Mouse (Mus musculus) WW6 (cell line): ENCODE results near the gene Shank2.
A peak's percentile ranks its signal among the peaks of the same experiment; 100 is the strongest.

Experiments used
- DNase-seq: peaks from one replicate; pipeline ENCODE4 v3.0.0-alpha.2; 2013; ENCODE audit warnings: low read depth, low spot score

Shank2 gene

GRCm38 (mm10) chr7:144160646-144161249, 159.0 kb downstream of the Shank2 start:
- no peak for DNase-seq

GRCm38 (mm10) chr7:144170272-144170671, 168.5 kb downstream of the Shank2 start:
- DNase-seq, result no peak

GRCm38 (mm10) chr7:144170686-144171085, 169.0 kb downstream of the Shank2 start:
- DNase-seq, result no peak

DNA sequence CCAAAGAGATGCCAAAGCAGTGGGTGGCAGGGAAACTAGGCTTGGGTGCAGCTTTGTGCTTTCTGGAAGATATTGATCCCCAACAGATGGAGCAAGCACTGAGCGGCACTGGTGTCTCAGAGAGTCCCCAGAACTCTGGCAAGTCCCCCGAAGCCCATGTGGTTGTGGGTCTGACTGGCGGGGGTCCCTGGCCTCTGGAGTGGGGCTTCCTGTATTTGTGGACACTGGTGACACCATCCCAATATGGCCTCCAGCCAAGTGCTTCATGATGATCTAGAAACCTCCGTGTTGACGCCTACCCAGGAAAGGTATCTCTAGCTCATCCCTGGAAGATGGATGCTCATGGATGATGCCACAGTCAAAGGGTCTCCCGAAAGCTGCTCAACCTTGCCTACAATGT, 172.1 kb downstream of the Shank2 start:
- DNase-seq, result no peak

- no peak for DNase-seq
Observed at GRCm38 (mm10) chr7:144174329-144174728, 172.6 kb downstream of the Shank2 start.

GRCm38 (mm10) chr7:144175025-144175424, 173.3 kb downstream of the Shank2 start:
- no peak for DNase-seq

DNA sequence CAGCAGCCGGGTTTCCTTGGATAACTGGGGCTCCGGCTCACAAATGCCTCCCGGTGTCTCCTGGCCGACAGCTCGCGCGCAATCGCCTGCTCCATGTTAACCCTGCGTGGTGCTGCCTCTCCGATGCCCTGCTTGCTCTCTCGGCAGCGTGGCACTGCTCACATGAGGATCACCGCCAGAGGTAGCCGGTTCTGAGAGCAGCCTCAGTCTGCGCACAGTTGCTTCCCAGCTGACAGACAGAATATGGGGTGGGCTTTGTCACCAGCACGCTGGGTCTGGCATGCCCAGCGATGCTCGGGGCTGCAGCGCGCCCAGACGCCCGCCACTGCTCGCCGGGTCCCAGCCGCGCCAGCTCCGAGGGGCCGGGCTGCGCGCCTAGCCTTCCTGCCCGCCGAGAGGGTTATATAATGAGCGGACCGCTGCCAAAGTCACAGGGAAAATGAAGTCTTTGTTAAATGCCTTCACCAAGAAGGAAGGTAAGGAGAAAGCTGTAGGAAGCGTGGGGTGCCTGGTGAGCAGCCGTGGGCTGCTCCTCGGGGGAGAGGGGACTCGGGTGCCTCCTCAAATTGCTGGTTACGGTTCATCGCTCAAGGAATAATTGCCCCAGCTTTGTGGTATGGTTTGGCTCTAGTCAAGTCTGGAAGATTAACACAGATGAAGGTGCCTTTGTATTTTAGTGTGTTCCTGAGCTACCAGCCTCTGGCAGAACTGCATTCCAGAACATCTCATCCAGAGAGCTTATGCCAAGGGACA, 173.9 kb downstream of the Shank2 start:
- DNase-seq, result no peak

DNA sequence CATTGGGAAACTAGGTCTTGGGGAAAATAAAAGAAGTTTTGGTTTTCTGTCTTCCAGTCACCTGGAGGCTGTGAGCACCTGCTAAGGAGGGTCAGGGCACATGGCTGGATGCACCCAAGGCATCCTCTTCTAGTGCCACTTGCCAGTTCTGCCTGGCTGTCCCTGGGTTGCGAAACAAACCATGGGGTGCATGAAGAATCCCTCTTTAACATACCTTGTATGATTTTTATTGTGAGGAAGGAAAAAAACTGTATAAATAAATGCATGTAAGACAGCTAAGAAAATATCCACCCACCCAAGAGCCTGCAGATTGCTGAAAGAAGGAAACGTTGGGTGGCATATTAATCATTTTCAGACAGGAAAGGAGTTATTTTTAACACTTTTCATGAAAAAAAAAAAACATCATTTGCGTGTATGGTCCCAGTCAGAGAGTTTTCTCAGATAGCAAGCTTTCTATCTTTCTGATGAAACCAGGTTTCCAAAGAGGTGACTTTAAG, 174.6 kb downstream of the Shank2 start:
- DNase-seq, result no peak

GRCm38 (mm10) chr7:144179436-144179835, 177.7 kb downstream of the Shank2 start:
- DNase-seq, result no peak

GRCm38 (mm10) chr7:144180885-144181284, 179.2 kb downstream of the Shank2 start:
- peak; percentile 47 for DNase-seq

DNA sequence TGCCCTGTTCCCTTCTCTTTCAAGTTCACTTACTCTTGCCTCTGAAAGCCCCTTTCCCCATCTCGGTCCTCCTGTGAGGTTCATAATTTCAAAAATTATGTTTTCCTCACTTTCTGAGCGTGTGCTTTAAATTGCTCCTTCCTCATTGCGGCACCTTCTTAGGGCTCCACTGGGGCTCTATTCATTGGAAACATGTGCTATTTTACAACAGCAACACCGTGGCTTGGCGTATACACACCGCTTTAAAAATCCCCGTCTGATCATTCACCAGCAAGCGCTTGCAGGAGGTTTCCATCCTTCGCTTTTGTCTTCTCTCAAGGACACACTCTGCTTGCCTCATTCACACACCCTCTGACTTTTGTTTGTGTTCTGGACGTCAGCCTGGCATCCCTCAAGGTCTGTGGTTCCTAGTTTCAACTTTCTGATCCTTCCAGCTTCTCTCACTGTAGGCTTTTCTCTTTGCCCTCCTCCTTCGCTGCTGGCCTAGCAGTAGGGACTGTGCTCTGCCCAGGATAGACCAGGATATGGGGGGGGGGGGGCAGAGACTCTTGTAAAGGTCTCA, 186.2 kb downstream of the Shank2 start:
- no peak for DNase-seq

DNA sequence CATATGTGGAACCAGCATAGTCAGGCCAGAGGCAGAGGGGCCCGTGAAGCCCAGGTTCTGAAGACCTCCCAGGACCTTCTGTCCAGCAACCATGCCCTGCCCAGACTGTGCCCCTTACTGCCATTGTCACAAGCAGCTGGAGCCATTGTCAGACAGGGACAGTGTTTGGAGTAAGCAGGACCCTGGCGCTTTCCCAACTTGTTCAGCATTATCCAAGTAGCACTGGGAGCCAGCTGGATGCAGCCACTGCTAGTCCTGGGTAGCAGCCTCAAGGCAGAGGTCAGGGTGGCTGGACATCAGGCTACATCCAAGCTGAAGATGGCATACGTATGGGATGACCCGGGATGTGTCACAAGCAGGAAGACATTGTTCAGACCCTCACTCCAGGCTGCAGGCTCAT, 187.7 kb downstream of the Shank2 start:
- DNase-seq, result no peak

DNA sequence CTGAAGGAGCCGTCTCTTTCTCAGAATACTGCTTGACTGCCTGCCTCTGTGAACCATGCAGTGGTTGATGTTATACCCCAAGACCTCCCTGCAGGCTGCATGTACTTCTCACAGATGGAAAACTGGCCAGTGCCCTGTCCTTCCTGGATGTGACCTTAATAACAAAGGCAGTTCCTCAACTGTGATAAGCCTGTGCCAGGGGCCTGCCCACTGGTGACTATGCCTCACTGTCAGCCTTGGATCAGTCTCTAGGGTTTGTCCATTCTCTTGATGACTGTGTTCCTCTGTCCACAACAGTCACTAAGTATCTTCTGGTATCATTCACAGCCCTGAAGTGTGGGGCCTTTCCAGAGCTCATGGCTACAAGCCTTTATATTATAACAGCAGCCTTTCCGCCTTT, 196.8 kb downstream of the Shank2 start:
- DNase-seq, result no peak

DNA sequence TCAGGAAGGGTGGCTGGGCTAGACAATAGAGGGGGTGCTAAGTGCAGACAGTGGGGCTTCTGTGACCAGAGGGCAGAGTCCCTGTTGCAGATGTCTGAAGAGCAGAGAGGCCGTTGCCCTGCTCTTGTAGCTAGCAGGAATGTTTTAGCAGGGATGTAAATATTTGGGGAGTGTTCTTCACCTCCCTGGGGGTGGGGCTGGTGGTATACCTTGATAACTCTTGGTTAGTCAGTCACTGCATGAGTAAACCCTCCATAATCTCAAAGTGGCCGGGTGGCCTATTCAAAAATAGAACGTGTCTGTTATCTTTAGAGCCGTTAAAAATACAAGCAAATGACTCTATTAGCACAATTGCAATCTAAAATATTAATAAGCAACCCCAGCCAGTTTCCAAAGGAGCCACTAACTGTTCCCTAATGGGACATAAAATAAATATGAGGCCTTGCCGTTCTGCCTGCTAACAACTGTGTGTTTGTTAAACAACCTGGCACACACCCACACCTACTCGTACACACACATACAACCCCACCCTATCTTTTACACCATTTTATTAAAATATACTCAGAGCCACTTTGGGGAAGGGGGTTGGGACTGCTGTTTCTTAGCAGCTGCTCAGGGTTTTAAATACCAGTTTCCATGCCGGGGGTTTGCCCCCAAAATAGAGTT, 200.4 kb downstream of the Shank2 start:
- no peak for DNase-seq

DNA sequence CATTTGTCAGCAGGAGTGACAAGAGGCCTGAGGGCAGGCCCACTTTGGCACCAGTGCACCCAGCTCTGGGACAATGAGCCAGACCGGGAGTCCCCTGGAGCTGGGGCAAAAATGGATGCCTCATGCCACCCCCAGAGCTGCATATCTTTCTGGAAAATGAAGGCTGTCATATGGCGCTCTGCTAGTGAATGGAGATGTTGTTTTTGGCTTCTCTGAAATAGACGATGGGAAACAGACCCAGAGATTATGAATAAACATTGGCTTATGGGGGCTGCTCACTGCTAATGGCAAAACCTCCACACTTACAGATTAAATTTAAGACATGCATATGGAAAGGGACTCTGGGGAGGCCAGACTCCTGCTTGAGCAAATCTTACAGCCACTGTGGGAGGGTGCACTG, 202.6 kb downstream of the Shank2 start:
- no peak for DNase-seq

DNA sequence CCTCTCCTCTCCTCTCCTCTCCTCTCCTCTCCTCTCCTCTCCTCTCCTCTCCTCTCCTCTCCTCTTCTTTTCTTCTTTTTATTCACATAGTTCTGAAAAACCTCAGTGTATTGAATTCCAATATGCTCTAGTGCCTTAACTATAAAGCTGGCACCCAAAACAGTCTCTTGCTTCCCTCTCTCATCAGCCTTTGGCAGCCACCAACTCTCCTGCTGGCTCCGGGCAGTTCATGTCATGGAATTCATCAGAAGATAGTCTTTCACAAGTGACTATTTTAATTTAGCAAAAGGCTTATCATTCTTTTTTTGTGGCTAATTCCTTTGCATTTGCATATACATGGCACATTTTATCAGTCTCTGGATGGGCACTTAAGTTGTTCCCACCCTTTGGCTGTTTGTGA, 203.4 kb downstream of the Shank2 start:
- no peak for DNase-seq

DNA sequence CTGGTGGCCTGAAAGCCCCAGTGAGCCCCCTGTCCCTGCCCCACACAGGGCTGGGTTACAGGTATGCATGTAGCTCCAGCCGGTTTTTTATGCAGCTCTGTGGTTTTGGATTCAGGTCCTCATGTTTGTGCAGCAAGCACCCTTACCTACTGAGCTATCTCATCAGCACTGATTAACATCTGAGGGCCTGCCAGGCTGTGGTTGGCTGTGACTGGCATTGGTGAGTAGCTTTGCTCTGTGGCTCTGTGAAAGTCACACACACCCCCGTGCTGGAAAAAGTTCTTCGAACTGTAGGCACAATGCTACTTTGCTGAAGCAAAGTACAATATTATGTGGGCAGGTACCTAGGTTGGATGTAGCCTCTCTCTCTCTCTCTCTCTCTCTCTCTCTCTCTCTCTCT, 204.1 kb downstream of the Shank2 start:
- no peak for DNase-seq

DNA sequence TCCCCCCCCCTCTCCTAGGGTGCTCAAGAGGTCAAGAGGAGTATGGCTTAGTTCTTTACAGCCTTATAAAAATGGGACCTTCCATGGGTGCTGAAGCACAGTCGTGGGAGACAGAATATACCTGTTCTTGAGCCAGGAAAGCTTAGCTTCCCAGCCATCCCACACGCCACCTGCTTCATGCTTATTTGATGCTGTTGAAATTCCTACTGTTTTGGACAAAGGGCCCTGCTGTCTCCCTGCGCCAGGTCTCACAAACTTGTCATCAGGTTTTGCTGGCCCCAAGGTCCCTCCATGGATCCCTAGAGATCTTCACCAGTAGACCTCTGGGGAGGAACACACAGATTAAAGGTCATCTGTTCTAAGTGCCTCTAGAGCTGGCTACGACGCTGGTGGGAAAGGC, 204.5 kb downstream of the Shank2 start:
- no peak for DNase-seq

GRCm38 (mm10) chr7:144207100-144207499, 205.4 kb downstream of the Shank2 start:
- DNase-seq, result no peak

DNA sequence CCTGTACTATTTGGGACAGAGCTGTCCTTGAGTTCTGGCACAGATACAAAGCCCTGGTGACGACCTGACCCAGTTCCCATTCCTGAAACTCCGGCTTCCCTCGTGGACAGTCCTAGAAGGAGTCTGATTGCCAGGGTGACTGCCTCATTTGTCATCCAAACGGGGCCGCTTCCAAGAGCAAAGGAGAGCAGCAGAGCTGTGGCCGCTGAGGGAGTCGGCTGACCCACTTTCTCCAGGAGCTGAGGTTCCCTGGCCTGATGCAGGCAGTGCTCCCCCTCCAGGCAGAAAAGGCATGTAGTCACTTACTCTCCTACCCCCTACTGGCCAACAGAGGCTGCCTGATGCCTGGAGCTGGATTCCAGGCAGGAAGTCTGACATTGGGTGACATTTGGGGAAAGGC, 206.1 kb downstream of the Shank2 start:
- peak; percentile 28 for DNase-seq

GRCm38 (mm10) chr7:144208628-144209027, 206.9 kb downstream of the Shank2 start:
- no peak for DNase-seq

DNA sequence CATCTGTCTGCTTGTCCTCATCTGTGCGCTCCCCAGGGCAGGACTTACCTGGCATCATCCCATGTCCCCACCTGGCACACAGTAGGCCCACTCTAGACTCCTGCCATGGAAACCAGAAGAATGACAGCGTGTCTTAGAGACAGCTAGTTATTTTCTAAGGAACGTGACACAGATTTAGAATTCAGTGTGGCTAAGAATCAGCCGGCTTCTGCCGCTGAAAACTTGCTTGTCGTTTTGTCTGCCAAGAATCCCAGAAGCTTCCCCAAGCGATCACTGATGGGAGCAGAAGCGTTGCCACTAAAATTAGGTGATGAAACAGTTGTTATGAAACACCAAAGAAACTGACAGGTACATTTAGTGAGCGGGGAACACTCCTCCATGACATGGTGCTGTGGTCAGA, 208.8 kb downstream of the Shank2 start:
- DNase-seq, result no peak
